Mouse (Mus musculus): ENCODE measurements at regions not wholly inside any gene's neighbourhood (a gene's known extent, or its start where the extent isn't known, plus 50 kb on each side); places are given as distances from the start of the nearest gene placed in this dataset.

DNA sequence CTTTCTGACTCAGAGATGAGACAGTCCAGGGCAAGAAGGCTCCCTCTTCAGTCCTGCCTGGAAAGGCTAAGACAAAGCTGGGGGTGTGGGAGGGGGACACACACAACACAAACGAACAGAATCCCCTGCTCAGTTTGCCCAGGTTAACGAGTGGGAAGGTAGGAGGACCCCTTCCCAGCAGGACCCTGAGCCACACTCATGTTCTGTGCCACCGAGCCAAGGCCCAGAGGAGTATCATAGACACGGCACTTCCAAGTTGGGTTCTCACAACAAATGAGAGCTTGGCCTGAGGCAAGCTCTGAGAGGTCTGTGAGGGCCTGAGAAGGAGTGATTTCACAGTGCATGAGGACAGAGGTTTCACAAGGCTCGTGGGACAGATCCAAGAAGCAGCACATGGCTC, 72.7 kb upstream of the Dazl start:
- Histone ChIP-seq H3K27me3 (ENCODE audit: control insufficient read depth, insufficient read depth, low read length) (no peaks in the 10 kb centered on the region), H3K4me2 (ENCODE audit: low read depth) (no peak overlapping the region), H3K27ac (no peak overlapping the region), H3K36me3 (replicated peaks; ENCODE audit: control insufficient read depth, insufficient read depth, low read depth) (no peaks in the 10 kb centered on the region), H3K9ac (replicated peaks) (no peak overlapping the region), H3K9me3 (ENCODE audit: control insufficient read depth, low read length) (no peaks in the 10 kb centered on the region), H3K4me3 (ENCODE audit: insufficient read depth in 1 of 2, low read depth in 2 of 2, low read length in 2 of 2) (no peak overlapping the region), H3K4me1 (replicated peaks; ENCODE audit: control insufficient read depth in 2 of 2, insufficient read depth in 2 of 2, low read length in 1 of 2) (no peaks in the 10 kb centered on the region; a peak in 2 of 4 replicates)
- 53% methylated on average over 5 of the region's 5 CpGs for WGBS (ENCODE audit: insufficient replicate concordance)
- no peak for ATAC-seq (ENCODE audit: insufficient read depth)
- no peak for TF ChIP-seq CTCF (IDR thresholded peaks at IDR 0.05; ENCODE audit: low read depth)
- TF ChIP-seq EP300 (IDR thresholded peaks at IDR 0.05; ENCODE audit: low read depth), result no peak
- DNase-seq (ENCODE audit: low read depth in 3 of 3, low spot score in 3 of 3), result no peak

- no peaks in the 10 kb centered on the region for H3K36me3 ChIP-seq (replicated peaks; ENCODE audit: control insufficient read depth, insufficient read depth, low read depth)
- H3K9ac ChIP-seq (replicated peaks), result no peak overlapping the region
- H3K27me3 ChIP-seq (ENCODE audit: control insufficient read depth, insufficient read depth, low read length), result no peaks in the 10 kb centered on the region
- H3K27ac ChIP-seq, result no peak overlapping the region
- no peaks in the 10 kb centered on the region for H3K9me3 ChIP-seq (ENCODE audit: control insufficient read depth, low read length)
- H3K4me2 ChIP-seq (ENCODE audit: low read depth), result no peak overlapping the region
- DNase-seq (ENCODE audit: low read depth in 3 of 3, low spot score in 3 of 3), result no peak
- no peak for ATAC-seq (ENCODE audit: insufficient read depth)
- H3K4me3 ChIP-seq (ENCODE audit: insufficient read depth in 1 of 2, low read depth in 2 of 2, low read length in 2 of 2), result no peak overlapping the region
- 55% methylated on average over 6 of the region's 6 CpGs for WGBS (ENCODE audit: insufficient replicate concordance)
- no peaks in the 10 kb centered on the region; a peak in 2 of 4 replicates for H3K4me1 ChIP-seq (replicated peaks; ENCODE audit: control insufficient read depth in 2 of 2, insufficient read depth in 2 of 2, low read length in 1 of 2)
- TF ChIP-seq CTCF (IDR thresholded peaks at IDR 0.05; ENCODE audit: low read depth) (no peak), EP300 (IDR thresholded peaks at IDR 0.05; ENCODE audit: low read depth) (no peak)
These were observed 75.9 kb upstream of the Dazl start for GRCm38 (mm10) chr17:50369216-50369875.

DNA sequence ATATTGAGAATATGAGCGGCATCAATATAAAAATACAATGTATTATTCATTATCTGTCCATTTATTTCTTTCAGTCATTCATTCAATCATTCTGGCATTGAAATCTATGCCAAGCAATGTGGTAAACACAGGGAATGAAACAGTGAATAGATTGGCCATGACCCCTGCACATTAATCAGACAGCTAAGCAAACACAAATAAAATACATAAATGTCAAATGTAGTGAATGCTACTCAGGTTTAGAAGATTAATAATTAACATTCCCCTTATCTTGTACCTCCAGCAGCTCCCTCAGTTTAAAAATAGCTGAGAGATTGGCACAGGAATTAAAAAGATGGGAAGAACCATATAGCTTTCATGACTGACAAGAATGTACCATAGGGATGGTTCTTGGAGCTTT, 77.0 kb upstream of the Dazl start:
- no peaks in the 10 kb centered on the region for H3K27me3 ChIP-seq (ENCODE audit: control insufficient read depth, insufficient read depth, low read length)
- no peak overlapping the region for H3K4me3 ChIP-seq (ENCODE audit: insufficient read depth in 1 of 2, low read depth in 2 of 2, low read length in 2 of 2)
- no peak for ATAC-seq (ENCODE audit: insufficient read depth)
- H3K9ac ChIP-seq (replicated peaks), result no peak overlapping the region
- peaks cover 0 to 2% of the 10 kb centered on the region in 2 experiments; a peak in 2 of 4 replicates for H3K4me1 ChIP-seq (replicated peaks; ENCODE audit: control insufficient read depth in 2 of 2, insufficient read depth in 2 of 2, low read length in 1 of 2)
- WGBS (ENCODE audit: insufficient replicate concordance), result 61% methylated on average over 1 of the region's 1 CpGs
- no peak for DNase-seq (ENCODE audit: low read depth in 3 of 3, low spot score in 3 of 3)
- H3K36me3 ChIP-seq (replicated peaks; ENCODE audit: control insufficient read depth, insufficient read depth, low read depth), result no peaks in the 10 kb centered on the region
- no peak overlapping the region for H3K4me2 ChIP-seq (ENCODE audit: low read depth)
- no peaks in the 10 kb centered on the region for H3K9me3 ChIP-seq (ENCODE audit: control insufficient read depth, low read length)
- H3K27ac ChIP-seq, result no peak overlapping the region
- no peak for TF ChIP-seq EP300 (IDR thresholded peaks at IDR 0.05; ENCODE audit: low read depth)
- TF ChIP-seq CTCF (IDR thresholded peaks at IDR 0.05; ENCODE audit: low read depth), result no peak

DNA sequence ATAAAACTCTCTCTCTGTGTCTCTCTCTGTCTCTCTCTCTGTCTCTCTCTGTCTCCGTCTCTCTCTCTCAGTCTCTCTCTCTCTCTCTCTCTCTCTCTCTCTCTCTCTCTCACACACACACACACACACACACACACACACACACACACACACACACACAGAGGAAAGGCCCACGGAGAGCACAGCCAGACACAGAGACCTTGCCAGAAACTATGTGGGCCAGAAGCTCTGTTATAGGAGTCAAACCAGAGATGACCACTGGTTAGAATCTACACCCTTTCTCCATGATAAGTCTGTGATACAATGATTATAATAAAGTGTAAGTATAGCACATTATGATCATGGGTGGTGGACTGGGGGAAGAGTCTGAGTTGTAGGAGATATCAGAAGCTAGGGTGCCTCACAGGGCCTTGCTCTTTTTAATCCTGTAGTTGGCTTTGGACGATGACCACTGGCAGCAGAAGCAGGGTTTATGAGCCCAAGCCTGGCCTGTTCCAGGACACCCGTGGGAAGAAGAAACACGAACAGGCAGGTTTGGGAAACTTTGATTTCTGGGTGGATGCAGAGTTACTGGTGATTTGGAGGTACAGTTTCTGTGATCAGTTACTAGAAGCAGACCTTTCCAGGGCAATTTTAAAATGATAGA, 80.2 kb upstream of the Dazl start:
- Histone ChIP-seq H3K36me3 (replicated peaks; ENCODE audit: control insufficient read depth, insufficient read depth, low read depth) (no peaks in the 10 kb centered on the region), H3K4me3 (ENCODE audit: insufficient read depth in 1 of 2, low read depth in 2 of 2, low read length in 2 of 2) (no peak overlapping the region), H3K27ac (no peak overlapping the region), H3K4me2 (ENCODE audit: low read depth) (no peak overlapping the region), H3K27me3 (ENCODE audit: control insufficient read depth, insufficient read depth, low read length) (no peaks in the 10 kb centered on the region), H3K9me3 (ENCODE audit: control insufficient read depth, low read length) (no peaks in the 10 kb centered on the region), H3K9ac (replicated peaks) (no peak overlapping the region), H3K4me1 (replicated peaks; ENCODE audit: control insufficient read depth in 2 of 2, insufficient read depth in 2 of 2, low read length in 1 of 2) (peaks cover 0 to 2% of the 10 kb centered on the region in 2 experiments; a peak in 1 of 4 replicates)
- TF ChIP-seq CTCF (IDR thresholded peaks at IDR 0.05; ENCODE audit: low read depth), result no peak
- TF ChIP-seq EP300 (IDR thresholded peaks at IDR 0.05; ENCODE audit: low read depth), result no peak
- ATAC-seq (ENCODE audit: insufficient read depth), result no peak
- DNase-seq (ENCODE audit: low read depth in 3 of 3, low spot score in 3 of 3), result no peak
- 59% methylated on average over 5 of the region's 5 CpGs for WGBS (ENCODE audit: insufficient replicate concordance)

DNA sequence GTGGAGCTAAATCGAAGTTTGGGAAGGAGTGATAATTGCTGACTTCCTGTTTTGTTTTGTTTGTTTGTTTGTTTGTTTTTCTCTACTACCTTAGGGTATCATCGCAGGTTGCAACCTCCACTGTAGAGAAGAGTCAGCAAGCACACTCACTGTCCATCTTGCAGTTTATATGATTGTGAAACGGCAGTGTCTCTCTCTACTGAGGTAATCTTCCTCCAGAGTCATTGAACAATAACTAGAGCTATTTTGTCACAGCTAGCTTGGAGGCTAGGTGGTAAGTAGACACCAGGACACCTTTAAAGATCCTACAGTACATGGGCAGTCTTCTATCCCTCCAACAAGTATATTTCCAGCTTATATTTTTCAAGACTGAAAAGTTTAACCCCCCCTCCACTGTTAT, 82.0 kb upstream of the Dazl start:
- no peaks in the 10 kb centered on the region for H3K9me3 ChIP-seq (ENCODE audit: control insufficient read depth, low read length)
- H3K4me2 ChIP-seq (ENCODE audit: low read depth), result no peak overlapping the region
- ATAC-seq (ENCODE audit: insufficient read depth) (no peak), DNase-seq (ENCODE audit: low read depth in 3 of 3, low spot score in 3 of 3) (no peak)
- H3K27me3 ChIP-seq (ENCODE audit: control insufficient read depth, insufficient read depth, low read length), result no peaks in the 10 kb centered on the region
- H3K9ac ChIP-seq (replicated peaks), result no peak overlapping the region
- H3K27ac ChIP-seq, result no peak overlapping the region
- H3K4me3 ChIP-seq (ENCODE audit: insufficient read depth in 1 of 2, low read depth in 2 of 2, low read length in 2 of 2), result no peak overlapping the region
- peaks cover 0 to 2% of the 10 kb centered on the region in 2 experiments; a peak in 1 of 4 replicates for H3K4me1 ChIP-seq (replicated peaks; ENCODE audit: control insufficient read depth in 2 of 2, insufficient read depth in 2 of 2, low read length in 1 of 2)
- 44% methylated on average over 3 of the region's 3 CpGs for WGBS (ENCODE audit: insufficient replicate concordance)
- no peak for TF ChIP-seq EP300 (IDR thresholded peaks at IDR 0.05; ENCODE audit: low read depth)
- no peak for TF ChIP-seq CTCF (IDR thresholded peaks at IDR 0.05; ENCODE audit: low read depth)
- H3K36me3 ChIP-seq (replicated peaks; ENCODE audit: control insufficient read depth, insufficient read depth, low read depth), result no peaks in the 10 kb centered on the region
